Mouse (Mus musculus): ENCODE data around the gene Gpr180.
"Not testable (repeated sequence)": the region's sequence is repeated elsewhere in the genome, so short reads cannot be mapped to it uniquely, and the experiment has no call there.

Gpr180 gene

GRCm38 (mm10) chr14:118136744-118137452, at the start of gene Gpr180:
Gene Gpr180, plus strand, starts transcription at chr14:118137158.
- peak; percentile 98 to 99 for DNase-seq (ENCODE audit: low spot score in 2 of 2)

GRCm38 (mm10) chr14:118088437-118089207, 48.3 kb upstream of the Gpr180 start:
- no peak for DNase-seq (ENCODE audit: low spot score in 2 of 2)

- peak; percentile 92 to 94 for DNase-seq (ENCODE audit: low spot score in 2 of 2)
Observed at GRCm38 (mm10) chr14:118089215-118089805, 47.6 kb upstream of the Gpr180 start.

GRCm38 (mm10) chr14:118089806-118090392, 47.1 kb upstream of the Gpr180 start:
- peak in 1 of 2 experiments; percentile 37 for DNase-seq (ENCODE audit: low spot score in 2 of 2)

GRCm38 (mm10) chr14:118098265-118098664, 38.7 kb upstream of the Gpr180 start:
- DNase-seq (ENCODE audit: low spot score in 2 of 2) = no peak

GRCm38 (mm10) chr14:118101227-118101990, 35.5 kb upstream of the Gpr180 start:
- no peak for DNase-seq (ENCODE audit: low spot score in 2 of 2)

- not testable (repeated sequence) for DNase-seq (ENCODE audit: low spot score in 2 of 2)
Observed at GRCm38 (mm10) chr14:118107479-118107878, 29.5 kb upstream of the Gpr180 start.

- DNase-seq (ENCODE audit: low spot score in 2 of 2) = no peak
Observed at GRCm38 (mm10) chr14:118113116-118113515, 23.8 kb upstream of the Gpr180 start.

GRCm38 (mm10) chr14:118124129-118124528, 12.8 kb upstream of the Gpr180 start:
- no peak for DNase-seq (ENCODE audit: low spot score in 2 of 2)

- no peak for DNase-seq (ENCODE audit: low spot score in 2 of 2)
Observed at GRCm38 (mm10) chr14:118124771-118125170, 12.2 kb upstream of the Gpr180 start.

- no peak for DNase-seq (ENCODE audit: low spot score in 2 of 2)
Observed at GRCm38 (mm10) chr14:118126301-118126700, 10.7 kb upstream of the Gpr180 start.

GRCm38 (mm10) chr14:118131472-118131871, 5.5 kb upstream of the Gpr180 start:
- no peak for DNase-seq (ENCODE audit: low spot score in 2 of 2)

- DNase-seq (ENCODE audit: low spot score in 2 of 2) = no peak
Observed at GRCm38 (mm10) chr14:118131931-118132641, 4.9 kb upstream of the Gpr180 start.

- DNase-seq (ENCODE audit: low spot score in 2 of 2) = peak; percentile 99
Observed at GRCm38 (mm10) chr14:118132642-118132977, 4.3 kb upstream of the Gpr180 start, which contains the start of gene Tgds. Gene Tgds, minus strand, starts transcription at chr14:118132755.

- DNase-seq (ENCODE audit: low spot score in 2 of 2) = peak in 1 of 2 experiments; percentile 37
Observed at GRCm38 (mm10) chr14:118137487-118137886, 529 bp downstream of the Gpr180 start.

GRCm38 (mm10) chr14:118142283-118142682, 5.3 kb downstream of the Gpr180 start:
- no peak for DNase-seq (ENCODE audit: low spot score in 2 of 2)

- no peak for DNase-seq (ENCODE audit: low spot score in 2 of 2)
Observed at GRCm38 (mm10) chr14:118148046-118148445, 11.1 kb downstream of the Gpr180 start.

- no peak for DNase-seq (ENCODE audit: low spot score in 2 of 2)
Observed at GRCm38 (mm10) chr14:118148554-118148953, 11.6 kb downstream of the Gpr180 start.

- no peak for DNase-seq (ENCODE audit: low spot score in 2 of 2)
Observed at GRCm38 (mm10) chr14:118150656-118151551, 13.9 kb downstream of the Gpr180 start.
